Mouse (Mus musculus): ENCODE data around the gene Rpl35a. TPM values are rescaled to one million over a fixed set of nuclear protein-coding genes. Genes with fewer than 3 reads are reported as not detected.
A peak's percentile ranks its signal among the peaks of the same experiment; 100 is the strongest.

The Rpl35a gene
- polyA plus RNA-seq, 1 experiment from 2014 or later = 931 TPM

GRCm38 (mm10) chr16:33083996-33084395 is 27.7 kb downstream of the Rpl35a start:
- H3K27me3 ChIP-seq (ENCODE audit: control insufficient read depth, insufficient read depth, low read length) = no peaks in the 10 kb centered on the region
- no peak overlapping the region for H3K27ac ChIP-seq (replicated peaks; ENCODE audit: low read depth, low read length)
- no peaks in the 10 kb centered on the region for H3K4me1 ChIP-seq (ENCODE audit: control insufficient read depth, insufficient read depth, low read length)
- no peaks in the 10 kb centered on the region for H3K36me3 ChIP-seq (replicated peaks; ENCODE audit: control insufficient read depth, insufficient read depth, low read depth, low read length)
- 85% methylated on average over 2 of the region's 2 CpGs for WGBS
- no peak overlapping the region for H3K9ac ChIP-seq (replicated peaks; ENCODE audit: low read length)
- H3K9me3 ChIP-seq (replicated peaks; ENCODE audit: control insufficient read depth, low read length) = no peaks in the 10 kb centered on the region
- DNase-seq (ENCODE audit: low spot score) = no peak
- H3K4me2 ChIP-seq (ENCODE audit: low read depth, low read length) = no peak overlapping the region
- no peak for ATAC-seq (replicated peaks; ENCODE audit: insufficient number of reproducible peaks, low FRiP score, low TSS enrichment, low read depth)
- H3K4me3 ChIP-seq (ENCODE audit: low read depth, low read length) = no peak overlapping the region

- WGBS = 84% methylated on average over 8 of the region's 8 CpGs
- DNase-seq (ENCODE audit: low spot score) (no peak), ATAC-seq (replicated peaks; ENCODE audit: insufficient number of reproducible peaks, low FRiP score, low TSS enrichment, low read depth) (no peak)
- Histone ChIP-seq H3K36me3 (replicated peaks; ENCODE audit: control insufficient read depth, insufficient read depth, low read depth, low read length) (no peaks in the 10 kb centered on the region), H3K4me2 (ENCODE audit: low read depth, low read length) (no peak overlapping the region), H3K4me3 (ENCODE audit: low read depth, low read length) (no peak overlapping the region), H3K9ac (replicated peaks; ENCODE audit: low read length) (no peak overlapping the region), H3K9me3 (replicated peaks; ENCODE audit: control insufficient read depth, low read length) (no peaks in the 10 kb centered on the region), H3K4me1 (ENCODE audit: control insufficient read depth, insufficient read depth, low read length) (no peaks in the 10 kb centered on the region), H3K27me3 (ENCODE audit: control insufficient read depth, insufficient read depth, low read length) (no peaks in the 10 kb centered on the region), H3K27ac (replicated peaks; ENCODE audit: low read depth, low read length) (no peak overlapping the region)
Measured at GRCm38 (mm10) chr16:33085666-33086065, 29.4 kb downstream of the Rpl35a start.

MicroRNAs within 50 kb of the gene (microRNA counts, 519-probe panel; counts per million panel counts)
- not detected for microRNA mmu-miR-1947

Small RNAs within 50 kb of the gene (microRNA-seq; reads per million reads assigned to microRNA genes)
- gene Gm22231 (ENCODE audit: borderline number of aligned reads) = not detected
- 8.0 reads per million, percentile 9 among the genes with 10 or more reads in this experiment for gene Mir1947 (ENCODE audit: borderline number of aligned reads)

Other genes starting within 250 kb of the Rpl35a start
- not detected in 2 replicates for gene Smbd1, start 246.0 kb upstream of the Rpl35a start, polyA plus RNA-seq (2014; fragmentation: Nextera tagmentation; extraction: Ambion mirVana)
- 147 and 156 TPM in 2 replicates for gene Fyttd1, start 179.0 kb upstream of the Rpl35a start, polyA plus RNA-seq (2014; fragmentation: Nextera tagmentation; extraction: Ambion mirVana)
- gene Rubcn, start 178.7 kb upstream of the Rpl35a start, polyA plus RNA-seq (2014; fragmentation: Nextera tagmentation; extraction: Ambion mirVana) = 10.5 and 12.7 TPM in 2 replicates
- gene Lrch3, start 142.4 kb upstream of the Rpl35a start, polyA plus RNA-seq (2014; fragmentation: Nextera tagmentation; extraction: Ambion mirVana) = 31.7 and 32.2 TPM in 2 replicates
- gene Iqcg, start 235 bp upstream of the Rpl35a start, polyA plus RNA-seq (2014; fragmentation: Nextera tagmentation; extraction: Ambion mirVana) = 3.7 and 3.8 TPM in 2 replicates
- gene Lmln, start 6.1 kb downstream of the Rpl35a start, polyA plus RNA-seq (2014; fragmentation: Nextera tagmentation; extraction: Ambion mirVana) = 1.2 and 2.3 TPM in 2 replicates
- gene Osbpl11, start 128.6 kb downstream of the Rpl35a start, polyA plus RNA-seq (2014; fragmentation: Nextera tagmentation; extraction: Ambion mirVana) = 22.6 and 23.8 TPM in 2 replicates
- gene Snx4, start 195.0 kb downstream of the Rpl35a start, polyA plus RNA-seq (2014; fragmentation: Nextera tagmentation; extraction: Ambion mirVana) = 86.5 and 88.7 TPM in 2 replicates